Mouse (Mus musculus): ENCODE data around the gene Abcc10.
A peak's percentile ranks its signal among the peaks of the same experiment; 100 is the strongest.

Abcc10 gene

GRCm38 (mm10) chr17:46285407-46285806 lies 42.7 kb downstream of the Abcc10 start:
- no peak for DNase-seq (ENCODE audit: low spot score)

DNA sequence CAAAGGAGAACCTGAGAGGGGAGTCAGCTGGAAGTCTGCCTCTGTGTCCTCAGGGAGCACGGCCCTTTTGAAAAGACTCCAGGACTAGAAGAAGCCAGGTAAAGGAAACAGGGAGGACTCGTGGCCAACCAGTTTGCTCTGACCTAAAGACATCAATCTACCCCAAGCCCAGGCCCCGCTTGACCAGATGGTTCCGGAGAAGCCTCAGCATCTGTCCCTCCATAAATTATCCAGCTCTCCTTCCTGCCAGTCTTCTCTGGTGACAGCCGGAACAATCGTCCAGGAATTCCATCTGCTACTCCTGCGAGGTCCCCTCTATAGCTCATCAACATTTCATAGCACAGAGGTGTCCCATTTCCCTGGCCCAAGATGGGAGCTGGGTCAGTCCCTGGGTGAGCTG lies 43.5 kb downstream of the Abcc10 start:
- DNase-seq (ENCODE audit: low spot score) = no peak

- no peak for DNase-seq (ENCODE audit: low spot score)
Observed at GRCm38 (mm10) chr17:46283911-46284310, 44.2 kb downstream of the Abcc10 start.

- DNase-seq (ENCODE audit: low spot score) = no peak
Observed at GRCm38 (mm10) chr17:46283140-46283539, 45.0 kb downstream of the Abcc10 start.

DNA sequence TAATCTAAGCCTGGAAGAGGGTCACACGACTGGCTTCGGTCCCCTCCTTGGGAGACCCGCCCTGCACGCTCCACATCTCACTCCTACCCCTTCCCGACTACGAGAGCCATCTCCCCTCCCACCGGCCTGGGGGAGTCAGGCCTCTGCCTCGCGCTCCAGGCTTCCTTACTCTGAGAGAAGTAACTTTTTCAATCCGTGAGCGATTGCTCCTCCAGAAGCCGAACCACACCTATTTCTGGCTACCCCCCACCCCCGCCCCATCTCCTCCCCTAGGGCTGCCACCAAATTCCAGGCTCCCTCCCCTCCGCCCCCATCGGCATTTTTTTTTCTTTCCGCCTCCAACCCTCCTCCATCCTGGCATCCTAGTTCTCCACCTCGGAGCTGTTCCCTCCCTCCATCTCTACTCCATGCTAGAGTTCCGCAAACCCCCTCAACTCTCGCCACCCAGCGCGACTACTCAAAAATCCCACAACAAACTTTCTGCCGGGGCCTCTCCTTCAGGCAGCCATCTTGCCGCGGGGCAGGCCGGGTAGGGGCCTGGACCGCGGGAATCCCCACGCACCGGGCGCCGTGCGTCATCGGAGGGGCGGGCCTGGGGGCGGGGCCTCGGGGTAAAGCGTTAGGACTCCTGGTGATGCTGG lies 45.5 kb downstream of the Abcc10 start, which contains the start of gene Tjap1:
Gene Tjap1 (minus strand): TSS at position 544 of the 641 bp plus-strand sequence.
- DNase-seq (ENCODE audit: low spot score) = peak; percentile 79

DNA sequence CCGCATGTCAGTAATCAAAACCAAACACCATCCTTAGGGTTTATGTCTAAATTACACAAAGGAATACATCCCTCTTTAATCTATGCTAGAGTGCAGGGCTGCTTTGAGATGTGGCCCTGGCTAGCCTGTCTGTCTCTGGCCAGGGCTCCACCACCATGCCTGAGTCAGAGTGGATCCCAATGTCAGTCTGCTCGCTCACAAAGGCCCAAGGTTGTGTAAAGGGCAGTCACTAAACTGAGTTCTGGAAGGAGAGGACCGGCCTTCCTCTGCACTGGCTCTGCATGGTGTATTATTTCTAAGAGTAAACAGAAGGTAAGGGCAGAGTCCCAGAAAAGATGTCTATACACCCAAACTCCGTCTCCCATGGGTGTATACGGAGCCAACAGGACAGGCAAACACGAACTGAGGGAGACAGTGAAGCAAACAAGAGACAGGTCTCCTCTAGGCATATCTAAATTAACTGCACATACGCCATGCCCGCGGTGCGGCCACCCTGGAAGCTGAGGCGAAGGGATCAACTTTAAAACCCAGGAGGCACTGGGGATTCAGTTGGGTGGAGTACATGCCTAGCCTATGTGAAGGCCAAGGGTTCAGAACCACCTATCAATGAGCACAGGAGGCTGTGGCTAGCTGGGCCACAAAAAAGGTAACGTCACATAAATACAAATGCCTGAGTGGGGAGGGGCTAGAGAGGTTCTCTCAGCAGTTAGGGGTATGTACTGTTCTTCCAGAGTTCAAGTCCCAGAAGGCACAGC lies 50.0 kb downstream of the Abcc10 start:
- DNase-seq (ENCODE audit: low spot score) = no peak

GRCm38 (mm10) chr17:46277586-46277985 lies 50.6 kb downstream of the Abcc10 start:
- DNase-seq (ENCODE audit: low spot score) = no peak

DNA sequence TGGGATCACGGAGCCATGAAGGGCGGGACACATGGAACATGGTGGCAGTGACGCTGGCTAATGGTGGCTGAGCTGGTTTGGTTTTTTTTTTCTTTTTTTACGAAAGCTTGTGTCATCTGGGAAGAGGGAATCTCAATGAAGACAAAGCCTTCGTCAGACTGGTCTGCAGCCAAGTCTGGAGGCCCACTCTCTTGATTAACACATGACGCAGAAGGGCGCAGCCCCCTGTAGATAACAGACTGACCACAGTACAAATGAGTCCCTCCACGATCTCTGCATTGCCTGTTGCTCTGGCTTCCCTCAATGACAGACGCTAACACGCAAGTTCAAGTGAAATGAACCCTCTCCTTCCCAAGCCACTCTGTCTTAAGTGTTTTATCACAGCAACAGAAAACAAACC lies 52.6 kb downstream of the Abcc10 start:
- no peak for DNase-seq (ENCODE audit: low spot score)

- no peak for DNase-seq (ENCODE audit: low spot score)
Observed at GRCm38 (mm10) chr17:46275034-46275433, 53.1 kb downstream of the Abcc10 start.

- no peak for DNase-seq (ENCODE audit: low spot score)
Observed at GRCm38 (mm10) chr17:46274465-46274864, 53.7 kb downstream of the Abcc10 start.

- no peak for DNase-seq (ENCODE audit: low spot score)
Observed at GRCm38 (mm10) chr17:46273803-46274236, 54.3 kb downstream of the Abcc10 start.

DNA sequence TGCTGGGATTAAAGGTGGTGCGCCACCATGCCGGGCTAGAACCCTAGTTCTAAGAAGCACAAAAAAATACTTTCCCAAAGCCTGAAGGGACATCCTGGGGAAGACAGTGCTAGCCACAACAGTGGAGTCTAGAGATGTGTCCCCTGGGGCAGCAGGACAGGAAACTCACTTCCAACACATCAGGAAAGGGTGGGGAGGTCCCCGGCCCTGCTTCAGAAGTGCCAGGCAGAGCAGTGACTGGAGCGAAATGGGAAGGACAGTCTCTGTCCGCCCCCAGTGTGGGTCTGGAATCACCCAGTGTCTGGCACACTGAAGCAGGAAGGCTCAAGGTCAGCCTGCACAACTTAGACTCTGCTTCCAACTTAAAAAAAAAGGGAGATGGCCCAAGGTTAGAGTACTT lies 55.5 kb downstream of the Abcc10 start:
- DNase-seq (ENCODE audit: low spot score) = no peak

DNA sequence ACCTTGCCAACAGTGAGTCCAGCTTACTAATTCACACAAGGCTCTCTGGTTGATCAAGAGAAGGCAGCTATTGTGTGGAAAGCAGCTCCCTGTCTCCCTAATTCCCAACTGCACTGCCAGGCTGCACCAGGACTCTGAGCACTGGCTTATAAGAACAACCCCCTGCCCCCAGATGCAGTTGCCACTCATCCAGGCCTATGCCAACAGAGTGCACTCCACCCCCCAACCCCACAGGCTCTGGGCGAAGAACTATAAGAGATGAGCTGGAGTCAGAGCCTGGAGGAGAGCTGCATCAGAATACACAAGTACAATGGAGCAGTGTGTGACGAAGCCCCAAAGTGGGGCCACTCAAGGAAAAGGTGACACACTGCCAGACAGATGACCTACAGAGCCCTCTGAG lies 56.1 kb downstream of the Abcc10 start:
- DNase-seq (ENCODE audit: low spot score) = no peak

DNA sequence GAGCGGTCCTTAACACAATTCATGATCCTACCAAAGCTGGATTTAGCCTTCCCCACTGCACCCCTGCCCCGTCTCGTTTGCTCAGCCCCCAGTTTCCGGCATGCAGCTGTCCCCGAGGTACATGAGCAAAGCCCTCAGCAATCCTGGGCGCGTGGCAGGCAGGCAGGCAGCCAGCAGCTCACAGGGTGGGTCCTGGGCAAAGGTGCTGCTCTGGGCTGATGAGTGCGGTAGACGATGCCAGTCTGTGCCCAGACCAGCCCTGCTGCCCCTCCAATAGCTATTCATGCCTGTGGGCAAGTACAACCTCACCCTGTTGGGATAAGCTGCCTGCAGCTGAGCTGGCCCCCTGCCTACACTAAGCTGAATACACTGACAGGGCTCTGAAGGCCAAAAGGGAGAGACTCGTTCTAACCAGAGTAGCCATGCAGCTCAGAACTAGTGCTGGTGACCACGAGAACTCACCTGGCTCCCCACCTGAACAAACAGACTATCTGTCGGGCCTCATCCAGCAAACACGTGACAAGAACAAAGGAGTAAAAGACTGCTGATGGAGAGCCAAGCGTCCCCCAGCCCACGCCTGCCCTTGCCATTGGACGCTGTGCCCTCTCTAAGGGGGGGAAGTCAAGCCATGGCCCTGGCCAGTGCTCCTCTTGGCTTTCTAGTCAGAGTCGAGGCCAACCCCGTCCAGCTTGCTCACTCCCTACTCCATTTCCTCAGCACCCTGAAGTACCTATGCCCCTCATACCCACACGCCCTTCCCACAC lies 58.2 kb downstream of the Abcc10 start:
- DNase-seq (ENCODE audit: low spot score) = no peak

- DNase-seq (ENCODE audit: low spot score) = no peak
Observed at GRCm38 (mm10) chr17:46268026-46268720, 60.0 kb downstream of the Abcc10 start.

DNA sequence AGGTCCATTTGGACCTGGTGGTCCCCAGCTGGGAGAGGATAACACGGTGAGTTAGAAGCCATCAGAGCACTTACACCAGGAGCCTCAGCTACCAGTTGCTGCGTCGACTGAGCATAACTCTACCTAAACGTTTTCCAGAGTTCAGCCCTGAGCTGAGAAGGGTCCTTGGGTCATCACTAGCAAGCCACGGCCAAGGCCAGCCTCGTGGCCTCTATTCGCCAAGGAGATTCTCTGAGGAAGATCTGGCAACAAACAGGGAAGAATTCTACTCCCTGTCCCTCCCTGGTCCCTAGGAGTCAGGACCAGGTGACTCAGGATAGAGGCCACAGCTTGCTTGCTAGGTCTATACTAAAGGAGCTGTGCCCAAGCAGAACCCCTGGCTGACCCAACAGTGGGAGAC lies 60.6 kb downstream of the Abcc10 start:
- no peak for DNase-seq (ENCODE audit: low spot score)

DNA sequence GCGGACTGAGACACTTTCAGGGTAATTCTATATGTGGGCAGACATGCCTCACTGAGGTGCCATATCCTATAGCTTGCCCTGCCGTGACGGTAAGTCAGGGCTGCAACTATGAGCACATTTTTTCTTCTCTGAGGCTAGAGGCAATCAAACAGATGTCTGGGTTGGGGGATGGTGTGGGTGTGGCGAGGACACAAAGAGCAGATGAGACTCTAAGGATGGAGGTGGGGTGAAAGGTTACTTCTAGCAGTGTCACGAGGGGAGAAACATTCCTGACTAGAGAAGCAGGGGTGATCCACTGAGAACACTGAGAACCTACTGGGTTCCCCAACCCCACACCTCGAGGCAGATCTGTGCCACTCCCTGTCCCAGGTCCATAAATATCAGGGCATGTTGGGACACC lies 61.2 kb downstream of the Abcc10 start:
- DNase-seq (ENCODE audit: low spot score) = no peak

GRCm38 (mm10) chr17:46265918-46266618 lies 62.1 kb downstream of the Abcc10 start:
- no peak for DNase-seq (ENCODE audit: low spot score)

DNA sequence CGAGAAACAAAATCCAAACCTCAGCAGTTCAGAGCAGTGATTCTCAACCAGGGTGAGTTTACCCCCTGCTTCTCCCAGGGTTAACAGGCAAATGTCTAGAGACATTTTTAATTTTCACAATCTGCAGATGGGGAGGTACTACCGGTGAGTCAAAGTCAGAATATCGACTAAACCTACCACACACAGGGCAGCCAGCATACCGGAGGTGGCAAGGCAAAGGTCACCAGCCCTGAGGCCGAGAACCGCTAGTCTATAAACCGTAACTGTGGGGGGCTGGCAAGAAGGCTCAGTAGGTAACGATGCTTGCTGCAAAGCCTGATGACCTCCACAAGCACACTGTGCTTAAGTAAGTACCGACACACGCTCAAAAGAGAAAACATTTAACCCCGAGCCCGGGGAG lies 62.6 kb downstream of the Abcc10 start:
- DNase-seq (ENCODE audit: low spot score) = no peak

GRCm38 (mm10) chr17:46262201-46262694 lies 65.9 kb downstream of the Abcc10 start:
- no peak for DNase-seq (ENCODE audit: low spot score)

GRCm38 (mm10) chr17:46259675-46260074 lies 68.5 kb downstream of the Abcc10 start:
- DNase-seq (ENCODE audit: low spot score) = no peak
